ENCODE assay signal across 8 mouse cellular contexts in genomic region chr11:58167822-58168166, GRCm38 (mm10). TPM values are rescaled to one million over a fixed set of nuclear protein-coding genes. Genes with fewer than 3 reads are reported as not detected.
DNase-seq lines count a peak whose midpoint lies in the region; ATAC-seq lines count a peak whose summit lies in the region.

No protein-coding gene starts in this region.

- ATAC-seq in kidney, embryonic 15.5 days (replicated peaks; ENCODE audit: low FRiP score), result no peak
- no peak for ATAC-seq in hindbrain, embryonic 14.5 days (ENCODE audit: low FRiP score)
- ATAC-seq in midbrain, embryonic 16.5 days, result no peak

- no peaks in the 10 kb centered on the region for H3K27me3 ChIP-seq in kidney, embryonic 15.5 days
- H3K27me3 ChIP-seq in hindbrain, embryonic 14.5 days (ENCODE audit: control insufficient read depth, insufficient read depth, low read length), result no peaks in the 10 kb centered on the region
- H3K27me3 ChIP-seq in midbrain, embryonic 16.5 days (ENCODE audit: control insufficient read depth, insufficient read depth, low read depth, low read length), result no peaks in the 10 kb centered on the region

- peak overlapping the region; percentile 66 for H3K27ac ChIP-seq in kidney, embryonic 15.5 days
- no peak overlapping the region for H3K27ac ChIP-seq in brown adipose tissue, adult 24 weeks (replicated peaks; ENCODE audit: low read depth, low read length)
- H3K27ac ChIP-seq in hindbrain, embryonic 14.5 days, result no peak overlapping the region
- peak overlapping the region; percentile 73 for H3K27ac ChIP-seq in midbrain, embryonic 16.5 days (ENCODE audit: low read length)

- H3K4me3 ChIP-seq in kidney, embryonic 15.5 days (replicated peaks), result peak overlapping the region; percentile 80
- peak overlapping the region; percentile 94 for H3K4me3 ChIP-seq in brown adipose tissue, adult 24 weeks (ENCODE audit: insufficient read depth, low read depth, low read length)
- peak overlapping the region; percentile 82 for H3K4me3 ChIP-seq in hindbrain, embryonic 14.5 days (replicated peaks; ENCODE audit: low read length)
- peak overlapping the region; percentile 89 for H3K4me3 ChIP-seq in midbrain, embryonic 16.5 days (ENCODE audit: low read depth, low read length)

- peak overlapping the region; percentile 76 for H3K4me2 ChIP-seq in kidney, embryonic 15.5 days
- H3K4me2 ChIP-seq in hindbrain, embryonic 14.5 days (replicated peaks), result peak overlapping the region; percentile 57
- peak overlapping the region; percentile 91 for H3K4me2 ChIP-seq in midbrain, embryonic 16.5 days (ENCODE audit: low read length)

- H3K9me3 ChIP-seq in kidney, embryonic 15.5 days (replicated peaks), result no peaks in the 10 kb centered on the region; the same call in 1 of the 2 replicates
- no peaks in the 10 kb centered on the region for H3K9me3 ChIP-seq in hindbrain, embryonic 14.5 days (ENCODE audit: control insufficient read depth, low read length)
- no peaks in the 10 kb centered on the region for H3K9me3 ChIP-seq in midbrain, embryonic 16.5 days (replicated peaks; ENCODE audit: control insufficient read depth, low read length, poor library complexity, severe bottlenecking)

- WGBS in kidney, embryonic 15.5 days, result under 1% methylated on average over 8 of the region's 8 CpGs
- WGBS in hindbrain, embryonic 14.5 days, result 2% methylated on average over 8 of the region's 8 CpGs
- under 1% methylated on average over 8 of the region's 8 CpGs for WGBS in midbrain, embryonic 16.5 days

- no peak for DNase-seq in kidney, postnatal 14 days
- DNase-seq in hindbrain, embryonic 14.5 days (ENCODE audit: low spot score), result no peak
- DNase-seq in left cerebral cortex, postnatal 4 days, result no peak
- DNase-seq in gastrocnemius, adult 18-20 months (ENCODE audit: low spot score), result no peak
- no peak for DNase-seq in gastrocnemius, adult 8-10 months (ENCODE audit: low spot score in 2 of 2)

- peaks cover 41% of the 10 kb centered on the region for H3K36me3 ChIP-seq in kidney, embryonic 15.5 days
- peaks cover 30% of the 10 kb centered on the region for H3K36me3 ChIP-seq in hindbrain, embryonic 14.5 days (replicated peaks; ENCODE audit: control insufficient read depth, insufficient read depth)
- peaks cover 10% of the 10 kb centered on the region for H3K36me3 ChIP-seq in midbrain, embryonic 16.5 days (ENCODE audit: control insufficient read depth, insufficient read depth, low read length)

- peak overlapping the region; percentile 68 for H3K9ac ChIP-seq in kidney, embryonic 15.5 days
- peak overlapping the region; percentile 77 for H3K9ac ChIP-seq in hindbrain, embryonic 14.5 days
- H3K9ac ChIP-seq in midbrain, embryonic 16.5 days (ENCODE audit: low read depth, low read length), result peak overlapping the region; percentile 82

- H3K4me1 ChIP-seq in kidney, embryonic 15.5 days, result peaks cover 20% of the 10 kb centered on the region
- no peaks in the 10 kb centered on the region; the same call in 1 of the 2 replicates for H3K4me1 ChIP-seq in brown adipose tissue, adult 24 weeks (ENCODE audit: control insufficient read depth, insufficient read depth, insufficient read length, low read length)
- peaks cover 15% of the 10 kb centered on the region for H3K4me1 ChIP-seq in hindbrain, embryonic 14.5 days (replicated peaks; ENCODE audit: control insufficient read depth, insufficient read depth, low read length)
- peaks cover 20% of the 10 kb centered on the region for H3K4me1 ChIP-seq in midbrain, embryonic 16.5 days (ENCODE audit: control insufficient read depth, insufficient read depth, low read length)

- intact Hi-C loops in left cerebral cortex, postnatal 4 days (cut with DNase I), result no loop called here

RNA-seq across cellular contexts. Expression of gene Gemin5, which starts 0.5 kb away (rescaled TPM):
- polyA plus RNA-seq in kidney, embryonic 15.5 days (2015; fragmentation: Nextera tagmentation; extraction: Ambion mirVana), result 24.5 and 24.7 TPM in 2 replicates
- 3.3 and 3.4 TPM in 2 replicates for polyA plus RNA-seq in brown adipose tissue, adult 24 weeks (2012; ENCODE audit: insufficient read depth, insufficient read length, missing spikeins)
- polyA plus RNA-seq in hindbrain, embryonic 14.5 days (2014; fragmentation: Nextera tagmentation; extraction: Ambion mirVana), result 12.5 and 15.5 TPM in 2 replicates
- 12.7 and 13.9 TPM in 2 replicates for polyA plus RNA-seq in midbrain, embryonic 16.5 days (2015; fragmentation: Nextera tagmentation; extraction: Ambion mirVana)
- total RNA-seq in left cerebral cortex, postnatal 4 days (2021), result 10 to 100 TPM; 21.3 to 22.0 TPM
- 1 to 10 TPM; 8.8 to 8.9 TPM for total RNA-seq in gastrocnemius, adult 18-20 months (2021)
- total RNA-seq in gastrocnemius, adult 8-10 months (2022), result 10 to 100 TPM in 2 of 4 experiments, 1 to 10 TPM in 2; 9.0 to 11.3 (median 10.1) TPM

RNA-seq across cellular contexts. Expression of gene Mrpl22, which starts 3.7 kb away (rescaled TPM):
- 145 TPM in 2 replicates for polyA plus RNA-seq in kidney, embryonic 15.5 days (2015; fragmentation: Nextera tagmentation; extraction: Ambion mirVana)
- 69.5 and 84.9 TPM in 2 replicates for polyA plus RNA-seq in brown adipose tissue, adult 24 weeks (2012; ENCODE audit: insufficient read depth, insufficient read length, missing spikeins)
- polyA plus RNA-seq in hindbrain, embryonic 14.5 days (2014; fragmentation: Nextera tagmentation; extraction: Ambion mirVana), result 86.9 and 98.4 TPM in 2 replicates
- polyA plus RNA-seq in midbrain, embryonic 16.5 days (2015; fragmentation: Nextera tagmentation; extraction: Ambion mirVana), result 88.5 and 93.4 TPM in 2 replicates
- total RNA-seq in left cerebral cortex, postnatal 4 days (2021), result 10 to 100 TPM; 37.6 to 37.9 TPM
- total RNA-seq in gastrocnemius, adult 18-20 months (2021), result 10 to 100 TPM; 44.2 to 47.3 TPM
- total RNA-seq in gastrocnemius, adult 8-10 months (2022), result 10 to 100 TPM; 33.9 to 39.7 (median 37.6) TPM

RNA-seq across cellular contexts. Expression of gene Igtp, which starts 31.6 kb away (rescaled TPM):
- 4.5 and 4.6 TPM in 2 replicates for polyA plus RNA-seq in kidney, embryonic 15.5 days (2015; fragmentation: Nextera tagmentation; extraction: Ambion mirVana)
- 10.2 and 13.9 TPM in 2 replicates for polyA plus RNA-seq in brown adipose tissue, adult 24 weeks (2012; ENCODE audit: insufficient read depth, insufficient read length, missing spikeins)
- polyA plus RNA-seq in hindbrain, embryonic 14.5 days (2014; fragmentation: Nextera tagmentation; extraction: Ambion mirVana), result 1.5 and 2.4 TPM in 2 replicates
- 1.2 and 1.6 TPM in 2 replicates for polyA plus RNA-seq in midbrain, embryonic 16.5 days (2015; fragmentation: Nextera tagmentation; extraction: Ambion mirVana)
- under 1 TPM; 0.66 to 0.79 TPM for total RNA-seq in left cerebral cortex, postnatal 4 days (2021)
- 10 to 100 TPM in 1 of 2 experiments, 1 to 10 TPM in 1; 6.7 to 13.8 TPM for total RNA-seq in gastrocnemius, adult 18-20 months (2021)
- 1 to 10 TPM; 7.9 to 9.9 (median 8.3) TPM for total RNA-seq in gastrocnemius, adult 8-10 months (2022)

RNA-seq across cellular contexts. Expression of gene Irgm2, which starts 31.6 kb away (rescaled TPM):
- polyA plus RNA-seq in kidney, embryonic 15.5 days (2015; fragmentation: Nextera tagmentation; extraction: Ambion mirVana), result 2.1 and 2.4 TPM in 2 replicates
- 7.5 and 7.9 TPM in 2 replicates for polyA plus RNA-seq in brown adipose tissue, adult 24 weeks (2012; ENCODE audit: insufficient read depth, insufficient read length, missing spikeins)
- polyA plus RNA-seq in hindbrain, embryonic 14.5 days (2014; fragmentation: Nextera tagmentation; extraction: Ambion mirVana), result 0.94 and 1.4 TPM in 2 replicates
- 1.0 and 1.1 TPM in 2 replicates for polyA plus RNA-seq in midbrain, embryonic 16.5 days (2015; fragmentation: Nextera tagmentation; extraction: Ambion mirVana)
- total RNA-seq in left cerebral cortex, postnatal 4 days (2021), result 1 to 10 TPM in 1 of 2 experiments, under 1 TPM in 1; 0.79 to 1.2 TPM
- total RNA-seq in gastrocnemius, adult 18-20 months (2021), result 10 to 100 TPM in 1 of 2 experiments, 1 to 10 TPM in 1; 7.9 to 13.9 TPM
- total RNA-seq in gastrocnemius, adult 8-10 months (2022), result 10 to 100 TPM in 2 of 4 experiments, 1 to 10 TPM in 2; 8.3 to 11.3 (median 9.9) TPM

Comparison
In these comparisons a context has a peak if more than half of its experiments do, and no peak if none do; other contexts are left out.
1. H3K27ac ChIP-seq: peak in kidney, embryonic 15.5 days (single experiment) and midbrain, embryonic 16.5 days (single experiment); none in brown adipose tissue, adult 24 weeks (single experiment) and hindbrain, embryonic 14.5 days (single experiment).
2. Peak in every context shown above with its lines, with median percentiles within 50 percentile points of each other: H3K4me2 ChIP-seq, H3K4me3 ChIP-seq and H3K9ac ChIP-seq.